Mouse (Mus musculus) brown adipose tissue, adult 24 weeks (tissue): ENCODE measurements around the gene Kcnk13. TPM values are rescaled to one million over a fixed set of nuclear protein-coding genes. Genes with fewer than 3 reads are reported as not detected.

Experiments used
- polyA plus RNA-seq: library from polyadenylated mRNA; stranded (reverse); fragments of >200 nt; gene quantifications from 2 replicates; pipeline ENCODE4 v1.2.4, GENCODE M21; 2012; ENCODE audit not compliant: missing spikeins, insufficient read depth, insufficient read length

Gene Kcnk13
- polyA plus RNA-seq, 1 experiment = 0.40 TPM

Other genes starting within 250 kb of the Kcnk13 start
- gene Efcab11, start 80.1 kb upstream of the Kcnk13 start, polyA plus RNA-seq = not detected in 2 replicates
- gene Tdp1, start 80.0 kb upstream of the Kcnk13 start, polyA plus RNA-seq = 4.9 and 6.5 TPM in 2 replicates
- 143 and 155 TPM in 2 replicates for gene Psmc1, start 145.7 kb downstream of the Kcnk13 start, polyA plus RNA-seq
- 3.0 and 3.7 TPM in 2 replicates for gene Nrde2, start 195.2 kb downstream of the Kcnk13 start, polyA plus RNA-seq
- gene Calm1, start 234.9 kb downstream of the Kcnk13 start, polyA plus RNA-seq = 398 and 421 TPM in 2 replicates